Mouse (Mus musculus) testis, adult 2 months (tissue): Measurements from ENCODE around the gene Insrr.
A peak's percentile ranks its signal among the peaks of the same experiment; 100 is the strongest.

Source experiments
- CTCF ChIP-seq: fragments of 200-500 bp; IDR thresholded peaks from 2 replicates; pipeline ENCODE4 v1.5.1; 2012; ENCODE audit warnings: low read depth, mild to moderate bottlenecking, inconsistent platforms, low read length, moderate library complexity; ENCODE audit not compliant: control insufficient read depth, insufficient read depth, insufficient replicate concordance
- POLR2A ChIP-seq: fragments of 200-500 bp; IDR thresholded peaks from 2 replicates; pipeline ENCODE4 v1.6.1; 2012; ENCODE audit warnings: low read depth, mild to moderate bottlenecking, inconsistent platforms, low read length, moderate library complexity; ENCODE audit not compliant: control insufficient read depth

DNA sequence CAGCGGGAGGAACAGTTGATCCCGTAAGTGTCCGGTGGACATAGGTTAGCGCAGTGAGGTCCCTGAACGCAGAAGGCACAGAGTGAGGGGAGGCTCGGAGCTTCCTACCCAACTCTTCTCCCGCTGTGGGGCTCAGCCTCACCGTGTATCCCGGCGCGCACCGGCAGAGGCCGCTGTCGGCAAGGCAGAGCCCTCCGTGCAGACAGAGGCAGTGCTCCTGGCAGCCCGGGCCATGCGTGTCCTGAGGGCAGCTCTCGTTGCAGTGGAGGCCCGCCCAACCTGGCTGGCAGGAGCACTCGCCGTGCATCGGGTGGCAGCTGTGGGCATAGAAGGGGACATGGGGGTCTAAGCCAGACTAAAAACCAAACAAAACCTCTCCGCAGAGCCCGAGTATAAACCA is 40.8 kb upstream of the Insrr start:
- TF ChIP-seq CTCF (peak; percentile 88), POLR2A (no peak)
